Mouse (Mus musculus): Measurements from ENCODE around the gene Tcl1b1.
"Not testable (repeated sequence)": the region's sequence is repeated elsewhere in the genome, so short reads cannot be mapped to it uniquely, and the experiment has no call there.

The Tcl1b1 gene

GRCm38 (mm10) chr12:105199684-105200497 lies 40.4 kb downstream of the Tcl1b1 start:
- not testable (repeated sequence) for DNase-seq (ENCODE audit: low spot score in 2 of 2)

GRCm38 (mm10) chr12:105201657-105202056 lies 42.2 kb downstream of the Tcl1b1 start, which contains the start of gene Tcl1b4:
TSS of gene Tcl1b4 (plus strand) at chr12:105201957.
- DNase-seq (ENCODE audit: low spot score in 2 of 2) = not testable (repeated sequence)

- DNase-seq (ENCODE audit: low spot score in 2 of 2) = no peak
Observed at GRCm38 (mm10) chr12:105207071-105207470, 47.6 kb downstream of the Tcl1b1 start.

- DNase-seq (ENCODE audit: low spot score in 2 of 2) = no peak
Observed at GRCm38 (mm10) chr12:105208441-105208840, 49.0 kb downstream of the Tcl1b1 start.

- DNase-seq (ENCODE audit: low spot score in 2 of 2) = no peak
Observed at GRCm38 (mm10) chr12:105209231-105209630, 49.7 kb downstream of the Tcl1b1 start.
